Mouse (Mus musculus) adrenal gland, adult 10 weeks (tissue): ENCODE measurements around the gene Mrps27. TPM values are rescaled to one million over a fixed set of nuclear protein-coding genes. Genes with fewer than 3 reads are reported as not detected.

ENCODE experiments used
- polyA plus RNA-seq: library from polyadenylated mRNA; stranded (reverse); fragments of 350-450 nt; fragmentation: Illumina TruSeq; extraction: RNeasy Lipid Tissue Mini Kit (QIAGEN cat#74804); gene quantifications from one replicate; pipeline ENCODE4 v1.2.3, GENCODE M21; 2014; ENCODE audit warnings: low read depth, low replicate concordance

Mrps27 gene
- polyA plus RNA-seq = 100 TPM

GRCm38 (mm10) chr13:99344599-99345575 is at the start of gene Mrps27, which contains the start of gene Ptcd2:
TSS of gene Mrps27 (plus strand) at chr13:99344786.
TSS of gene Ptcd2 (minus strand) at chr13:99344705.

Other genes starting within 250 kb of the Mrps27 start
- 7.2 TPM for gene Zfp366, start 160.0 kb upstream of the Mrps27 start, polyA plus RNA-seq
- gene Ptcd2, start 81 bp upstream of the Mrps27 start, polyA plus RNA-seq = 90.5 TPM
- 61.6 TPM for gene Map1b, start 171.8 kb downstream of the Mrps27 start, polyA plus RNA-seq